Mouse (Mus musculus) splenic B cell, adult 2 months (primary cell): ENCODE data around the gene Gbgt1.
A peak's percentile ranks its signal among the peaks of the same experiment; 100 is the strongest.

Experiments used
- DNase-seq: peaks from one replicate; pipeline ENCODE4 v3.0.0-alpha.2; 2011; ENCODE audit warnings: low read depth, low spot score
- H3K27me3 ChIP-seq: 2 replicates; pipeline ENCODE4 v1.6.1; 2012; ENCODE audit warnings: mild to moderate bottlenecking, low read length, moderate library complexity, mixed read lengths; ENCODE audit not compliant: control insufficient read depth, poor library complexity, insufficient read depth, severe bottlenecking
- H3K36me3 ChIP-seq: 2 replicates; pipeline ENCODE4 v1.6.1; 2012; ENCODE audit warnings: mild to moderate bottlenecking, low read length, moderate library complexity, mixed read lengths; ENCODE audit not compliant: control insufficient read depth, poor library complexity, insufficient read depth, severe bottlenecking

Gbgt1 gene

GRCm38 (mm10) chr2:28513431-28514370 lies 17.0 kb downstream of the Gbgt1 start:
- Histone ChIP-seq H3K36me3 (no peaks in the 10 kb centered on the region), H3K27me3 (no peaks in the 10 kb centered on the region)
- DNase-seq, result peak; percentile 43

GRCm38 (mm10) chr2:28514489-28514888 lies 17.8 kb downstream of the Gbgt1 start:
- peak; percentile 96 for DNase-seq
- Histone ChIP-seq H3K36me3 (no peaks in the 10 kb centered on the region), H3K27me3 (no peaks in the 10 kb centered on the region)

- Histone ChIP-seq H3K36me3 (no peaks in the 10 kb centered on the region), H3K27me3 (no peaks in the 10 kb centered on the region)
- peak; percentile 97 for DNase-seq
Measured at GRCm38 (mm10) chr2:28517206-28517909, 20.7 kb downstream of the Gbgt1 start.

GRCm38 (mm10) chr2:28518231-28518630 lies 21.5 kb downstream of the Gbgt1 start:
- DNase-seq, result peak; percentile 82
- Histone ChIP-seq H3K27me3 (no peaks in the 10 kb centered on the region), H3K36me3 (no peaks in the 10 kb centered on the region)

GRCm38 (mm10) chr2:28520581-28520980 lies 23.9 kb downstream of the Gbgt1 start:
- Histone ChIP-seq H3K36me3 (no peaks in the 10 kb centered on the region), H3K27me3 (no peaks in the 10 kb centered on the region)
- no peak for DNase-seq

- no peaks in the 10 kb centered on the region for H3K27me3 ChIP-seq
- DNase-seq, result no peak
- H3K36me3 ChIP-seq, result no peaks in the 10 kb centered on the region
Measured at GRCm38 (mm10) chr2:28521571-28522151, 25.0 kb downstream of the Gbgt1 start.

GRCm38 (mm10) chr2:28522166-28522565 lies 25.5 kb downstream of the Gbgt1 start:
- H3K27me3 ChIP-seq, result no peaks in the 10 kb centered on the region
- DNase-seq, result no peak
- H3K36me3 ChIP-seq, result no peaks in the 10 kb centered on the region

GRCm38 (mm10) chr2:28523643-28524117 lies 27.0 kb downstream of the Gbgt1 start:
- H3K36me3 ChIP-seq, result no peaks in the 10 kb centered on the region
- DNase-seq, result no peak
- no peaks in the 10 kb centered on the region for H3K27me3 ChIP-seq

- H3K27me3 ChIP-seq, result no peaks in the 10 kb centered on the region
- H3K36me3 ChIP-seq, result no peaks in the 10 kb centered on the region
- DNase-seq, result no peak
Measured at GRCm38 (mm10) chr2:28524406-28524805, 27.7 kb downstream of the Gbgt1 start.

GRCm38 (mm10) chr2:28525219-28525942 lies 28.7 kb downstream of the Gbgt1 start:
- H3K36me3 ChIP-seq, result no peaks in the 10 kb centered on the region
- H3K27me3 ChIP-seq, result no peaks in the 10 kb centered on the region
- no peak for DNase-seq

GRCm38 (mm10) chr2:28525943-28526876 lies 29.5 kb downstream of the Gbgt1 start:
- peak; percentile 81 for DNase-seq
- Histone ChIP-seq H3K27me3 (no peaks in the 10 kb centered on the region), H3K36me3 (no peaks in the 10 kb centered on the region)

- Histone ChIP-seq H3K36me3 (no peaks in the 10 kb centered on the region), H3K27me3 (no peaks in the 10 kb centered on the region)
- no peak for DNase-seq
Measured at GRCm38 (mm10) chr2:28527436-28528353, 31.0 kb downstream of the Gbgt1 start.

- Histone ChIP-seq H3K27me3 (no peaks in the 10 kb centered on the region), H3K36me3 (no peaks in the 10 kb centered on the region)
- DNase-seq, result no peak
Measured at GRCm38 (mm10) chr2:28528354-28528730, 31.7 kb downstream of the Gbgt1 start.
